Mouse (Mus musculus) gastrocnemius, postnatal 25 days (tissue): ENCODE data around the gene Olfr237-ps1. TPM values are rescaled to one million over a fixed set of nuclear protein-coding genes. Genes with fewer than 3 reads are reported as not detected.
"Not testable (repeated sequence)": the region's sequence is repeated elsewhere in the genome, so short reads cannot be mapped to it uniquely, and the experiment has no call there.

ENCODE experiments used
- DNase-seq: peaks from one replicate; pipeline ENCODE4 v3.0.0; 2022
- long read RNA-seq, 2 experiments: library from polyadenylated mRNA; stranded (forward); transcript quantifications; one replicate each; pipeline ENCODE4 v2.0.0; 2021
- total RNA-seq, 2 experiments: library from RNA; stranded (reverse); gene quantifications; 1 replicate in 1 of 2; 2 replicates in 1 of 2; pipeline ENCODE4 v1.2.3; 2021

The Olfr237-ps1 gene
- total RNA-seq, result not detected
- long read RNA-seq, experiment 1, result 0 reads
- long read RNA-seq, experiment 2, result 0 reads

- DNase-seq, result not testable (repeated sequence)
Observed at GRCm38 (mm10) chr6:43146267-43146666, at the start of gene Olfr237-ps1. Olfr237-ps1 (plus strand) TSS chr6:43146567.

- not testable (repeated sequence) for DNase-seq
Observed at GRCm38 (mm10) chr6:43106069-43106468, 40.3 kb upstream of the Olfr237-ps1 start, which contains the start of gene Olfr441. Olfr441 (plus strand) TSS chr6:43106369.

GRCm38 (mm10) chr6:43159502-43159901 lies 13.1 kb downstream of the Olfr237-ps1 start:
- no peak for DNase-seq

GRCm38 (mm10) chr6:43162982-43163381 lies 16.6 kb downstream of the Olfr237-ps1 start, which contains the start of gene Olfr437:
Olfr437 (plus strand) TSS chr6:43163282.
- DNase-seq, result no peak

- no peak for DNase-seq
Observed at GRCm38 (mm10) chr6:43167246-43167645, 20.9 kb downstream of the Olfr237-ps1 start.

GRCm38 (mm10) chr6:43171840-43172239 lies 25.5 kb downstream of the Olfr237-ps1 start, which contains the start of gene Olfr13:
Olfr13 (plus strand) TSS chr6:43172140.
- DNase-seq, result no peak

GRCm38 (mm10) chr6:43178129-43178528 lies 31.8 kb downstream of the Olfr237-ps1 start:
- no peak for DNase-seq

GRCm38 (mm10) chr6:43178584-43179501 lies 32.5 kb downstream of the Olfr237-ps1 start:
- no peak for DNase-seq

GRCm38 (mm10) chr6:43190986-43191385 lies 44.6 kb downstream of the Olfr237-ps1 start:
- no peak for DNase-seq

- no peak for DNase-seq
Observed at GRCm38 (mm10) chr6:43196781-43197180, 50.4 kb downstream of the Olfr237-ps1 start, which contains the start of gene Olfr435. Olfr435 (plus strand) TSS chr6:43197146.

GRCm38 (mm10) chr6:43198094-43198493 lies 51.7 kb downstream of the Olfr237-ps1 start:
- no peak for DNase-seq

- no peak for DNase-seq
Observed at GRCm38 (mm10) chr6:43202786-43203185, 56.4 kb downstream of the Olfr237-ps1 start.

GRCm38 (mm10) chr6:43205355-43205754 lies 59.0 kb downstream of the Olfr237-ps1 start:
- no peak for DNase-seq

Other genes starting within 250 kb of the Olfr237-ps1 start
- gene Olfr447, start 237.7 kb upstream of the Olfr237-ps1 start, total RNA-seq, result not detected
- gene Olfr446, start 225.2 kb upstream of the Olfr237-ps1 start, total RNA-seq, result not detected
- gene Olfr444, start 197.5 kb upstream of the Olfr237-ps1 start, total RNA-seq, result not detected
- not detected for gene Olfr441, start 40.2 kb upstream of the Olfr237-ps1 start, total RNA-seq
- gene Olfr437, start 16.7 kb downstream of the Olfr237-ps1 start, total RNA-seq, result not detected
- not detected for gene Olfr13, start 25.6 kb downstream of the Olfr237-ps1 start, total RNA-seq
- gene Olfr435, start 50.6 kb downstream of the Olfr237-ps1 start, total RNA-seq, result not detected
- not detected for gene Olfr434, start 66.5 kb downstream of the Olfr237-ps1 start, total RNA-seq
- not detected for gene Olfr47, start 85.0 kb downstream of the Olfr237-ps1 start, total RNA-seq
- 1 to 10 TPM; 2.6 to 3.4 TPM for gene Arhgef5, start 119.0 kb downstream of the Olfr237-ps1 start, total RNA-seq
- not detected for gene Nobox, start 163.0 kb downstream of the Olfr237-ps1 start, total RNA-seq